Mouse (Mus musculus) liver, embryonic 11.5 days (tissue): ENCODE measurements around the gene Rxfp2. TPM values are rescaled to one million over a fixed set of nuclear protein-coding genes. Genes with fewer than 3 reads are reported as not detected.

ENCODE experiments used
- ATAC-seq: fragments of 200-750 bp; cut with Nextera tagmentation; replicated peaks from 2 replicates; pipeline ENCODE4 v1.8.0; 2017; ENCODE audit warnings: moderate number of reproducible peaks, mild to moderate bottlenecking, moderate TSS enrichment, moderate library complexity; ENCODE audit not compliant: low FRiP score
- DNase-seq: peaks from one replicate; pipeline ENCODE4 v3.0.0-alpha.2; 2017; ENCODE audit warnings: low spot score
- H3K27ac ChIP-seq: fragments of 300-500 bp; sonication (generic); 2 replicates; pipeline ENCODE4 v1.5.1; 2014; ENCODE audit warnings: mild to moderate bottlenecking, low read depth, low read length, control low read depth
- H3K27me3 ChIP-seq: fragments of 300-500 bp; sonication (generic); replicated peaks from 2 replicates; pipeline ENCODE4 v1.6.1; 2014; ENCODE audit warnings: low read length, mixed read lengths; ENCODE audit not compliant: control insufficient read depth, insufficient read depth
- H3K36me3 ChIP-seq: fragments of 300-500 bp; sonication (generic); 2 replicates; pipeline ENCODE4 v1.6.1; 2014; ENCODE audit warnings: mild to moderate bottlenecking, low read length, moderate library complexity, mixed read lengths; ENCODE audit not compliant: control insufficient read depth, insufficient read depth
- H3K4me1 ChIP-seq: fragments of 300-500 bp; sonication (generic); replicated peaks from 2 replicates; pipeline ENCODE4 v1.6.1; 2014; ENCODE audit warnings: low read length, mixed read lengths; ENCODE audit not compliant: control insufficient read depth, insufficient read depth
- H3K4me2 ChIP-seq: fragments of 300-500 bp; sonication (generic); 2 replicates; pipeline ENCODE4 v1.6.1; 2014; ENCODE audit warnings: mild to moderate bottlenecking, control low read depth, moderate library complexity
- H3K4me3 ChIP-seq: fragments of 300-500 bp; sonication (generic); 2 replicates; pipeline ENCODE4 v1.5.1; 2014; ENCODE audit warnings: low read depth, low read length, control low read depth
- H3K9ac ChIP-seq: fragments of 300-500 bp; sonication (generic); 2 replicates; pipeline ENCODE4 v1.6.1; 2014; ENCODE audit warnings: low read depth, low read length, control low read depth
- H3K9me3 ChIP-seq: fragments of 300-500 bp; sonication (generic); 2 replicates; pipeline ENCODE4 v1.6.1; 2016; ENCODE audit warnings: low read length, inconsistent platforms, mixed read lengths; ENCODE audit not compliant: control insufficient read depth
- WGBS: fragments of 180-500 bp; shearing (Covaris S2); extraction: QIAGEN DNeasy Blood & Tissue Kit; methylation state at CpG from one replicate; pipeline ENCODE4 v1.1.7; 2014; 5-methylcytosine and 5-hydroxymethylcytosine counted together
- polyA plus RNA-seq: library from polyadenylated mRNA; unstranded; fragments of >200 nt; fragmentation: Nextera tagmentation; extraction: Ambion mirVana; gene quantifications from 2 replicates; pipeline ENCODE4 v1.2.1, GENCODE M21; 2014

Gene Rxfp2
- polyA plus RNA-seq, 1 experiment from 2014 or later = 1.0 TPM

GRCm38 (mm10) chr5:150111236-150111635, 92.8 kb downstream of the Rxfp2 start:
- no peak for DNase-seq
- Histone ChIP-seq H3K9ac (no peak overlapping the region), H3K9me3 (no peaks in the 10 kb centered on the region; the same call in 1 of the 2 replicates), H3K27me3 (no peaks in the 10 kb centered on the region), H3K4me1 (peaks cover 8% of the 10 kb centered on the region; the same call in 1 of the 2 replicates), H3K4me2 (no peak overlapping the region), H3K27ac (no peak overlapping the region), H3K4me3 (no peak overlapping the region), H3K36me3 (no peaks in the 10 kb centered on the region)
- no peak for ATAC-seq
- WGBS = 57% methylated on average over 8 of the region's 8 CpGs

- DNase-seq (no peak), ATAC-seq (no peak)
- H3K4me1 ChIP-seq = peaks cover 8% of the 10 kb centered on the region; the same call in 1 of the 2 replicates
- H3K36me3 ChIP-seq = no peaks in the 10 kb centered on the region
- 70% methylated on average over 7 of the region's 7 CpGs for WGBS
- H3K4me2 ChIP-seq = no peak overlapping the region
- no peaks in the 10 kb centered on the region for H3K27me3 ChIP-seq
- no peak overlapping the region for H3K27ac ChIP-seq
- no peaks in the 10 kb centered on the region; the same call in 1 of the 2 replicates for H3K9me3 ChIP-seq
- no peak overlapping the region for H3K4me3 ChIP-seq
- H3K9ac ChIP-seq = no peak overlapping the region
Observed at GRCm38 (mm10) chr5:150114007-150114406, 95.5 kb downstream of the Rxfp2 start.

GRCm38 (mm10) chr5:150114778-150115177, 96.3 kb downstream of the Rxfp2 start:
- Histone ChIP-seq H3K36me3 (no peaks in the 10 kb centered on the region), H3K4me3 (no peak overlapping the region), H3K4me1 (peaks cover 8% of the 10 kb centered on the region; the same call in 1 of the 2 replicates), H3K9me3 (no peaks in the 10 kb centered on the region), H3K27ac (no peak overlapping the region), H3K4me2 (no peak overlapping the region), H3K9ac (no peak overlapping the region), H3K27me3 (no peaks in the 10 kb centered on the region)
- ATAC-seq (no peak), DNase-seq (no peak)
- WGBS = 77% methylated on average over 4 of the region's 4 CpGs

- WGBS = 51% methylated on average over 16 of the region's 16 CpGs
- Histone ChIP-seq H3K9ac (no peak overlapping the region), H3K36me3 (no peaks in the 10 kb centered on the region), H3K27me3 (no peaks in the 10 kb centered on the region), H3K27ac (no peak overlapping the region), H3K4me2 (peak overlapping the region; percentile 26), H3K4me1 (peaks cover 8% of the 10 kb centered on the region; the same call in 1 of the 2 replicates), H3K9me3 (no peaks in the 10 kb centered on the region), H3K4me3 (no peak overlapping the region)
- no peak for ATAC-seq
- no peak for DNase-seq
Observed at GRCm38 (mm10) chr5:150115271-150116092, 97.0 kb downstream of the Rxfp2 start.

GRCm38 (mm10) chr5:150116216-150116905, 97.9 kb downstream of the Rxfp2 start:
- 78% methylated on average over 9 of the region's 9 CpGs for WGBS
- H3K4me2 ChIP-seq = no peak overlapping the region
- H3K4me3 ChIP-seq = no peak overlapping the region
- H3K36me3 ChIP-seq = no peaks in the 10 kb centered on the region
- no peaks in the 10 kb centered on the region for H3K9me3 ChIP-seq
- no peak for ATAC-seq
- peaks cover 8% of the 10 kb centered on the region; the same call in 1 of the 2 replicates for H3K4me1 ChIP-seq
- DNase-seq = no peak
- H3K27ac ChIP-seq = no peak overlapping the region
- no peaks in the 10 kb centered on the region for H3K27me3 ChIP-seq
- no peak overlapping the region for H3K9ac ChIP-seq

- 75% methylated on average over 6 of the region's 6 CpGs for WGBS
- no peak overlapping the region for H3K4me3 ChIP-seq
- H3K9ac ChIP-seq = no peak overlapping the region
- H3K4me1 ChIP-seq = peaks cover 8% of the 10 kb centered on the region; the same call in 1 of the 2 replicates
- H3K9me3 ChIP-seq = no peaks in the 10 kb centered on the region
- no peak for ATAC-seq
- H3K36me3 ChIP-seq = no peaks in the 10 kb centered on the region
- DNase-seq = no peak
- no peaks in the 10 kb centered on the region for H3K27me3 ChIP-seq
- H3K4me2 ChIP-seq = no peak overlapping the region
- H3K27ac ChIP-seq = no peak overlapping the region
Observed at GRCm38 (mm10) chr5:150116906-150117216, 98.4 kb downstream of the Rxfp2 start.

GRCm38 (mm10) chr5:150118124-150118454, 99.6 kb downstream of the Rxfp2 start:
- WGBS = 17% methylated on average over 8 of the region's 8 CpGs

GRCm38 (mm10) chr5:150118455-150119241, 100.2 kb downstream of the Rxfp2 start, which contains the start of gene Fry:
Fry (plus strand) TSS chr5:150118645.
- WGBS = 1% methylated on average over 64 of the region's 68 CpGs
- Histone ChIP-seq H3K9me3 (no peaks in the 10 kb centered on the region), H3K4me1 (peaks cover 8% of the 10 kb centered on the region; the same call in 1 of the 2 replicates), H3K4me2 (peak within 1 kb of the TSS; percentile 91), H3K36me3 (no peaks in the 10 kb centered on the region), H3K9ac (peak within 1 kb of the TSS; percentile 59), H3K4me3 (peak within 1 kb of the TSS; percentile 73), H3K27ac (no peak within 1 kb of the TSS), H3K27me3 (no peaks in the 10 kb centered on the region)
- ATAC-seq (peak; percentile 99), DNase-seq (peak; percentile 92)

More at GRCm38 (mm10) chr5:150118124-150118454, 99.6 kb downstream of the Rxfp2 start:
- Histone ChIP-seq H3K4me1 (peaks cover 8% of the 10 kb centered on the region; the same call in 1 of the 2 replicates), H3K4me2 (peak overlapping the region; percentile 91), H3K27ac (no peak overlapping the region), H3K9ac (no peak overlapping the region), H3K4me3 (peak overlapping the region; percentile 73), H3K36me3 (no peaks in the 10 kb centered on the region), H3K27me3 (no peaks in the 10 kb centered on the region), H3K9me3 (no peaks in the 10 kb centered on the region)
- ATAC-seq (no peak), DNase-seq (no peak)
